19 mouse cellular contexts compared by ENCODE assay signal in the genomic region with DNA sequence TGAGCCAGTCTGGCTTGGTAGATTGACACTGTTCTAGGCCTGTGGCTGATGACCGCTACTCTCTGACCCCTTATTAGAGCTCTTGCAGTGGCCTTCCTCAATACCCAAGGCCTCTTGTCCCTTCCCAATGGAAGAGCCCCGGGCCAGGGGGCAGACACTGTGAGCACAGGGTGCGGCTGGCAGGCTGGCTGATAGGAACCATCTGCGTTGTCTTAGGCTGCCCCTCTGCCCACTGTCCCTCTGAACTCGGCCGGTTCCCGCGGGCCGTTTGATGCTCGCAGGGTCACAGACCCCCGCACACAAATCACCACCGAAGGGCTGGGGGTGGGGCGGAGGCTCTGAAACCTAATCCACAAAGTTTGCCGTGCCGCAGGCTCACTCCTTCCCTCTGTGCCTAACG. TPM values are rescaled to one million over a fixed set of nuclear protein-coding genes. Genes with fewer than 3 reads are reported as not detected.
DNase-seq lines count a peak whose midpoint lies in the region; ATAC-seq lines count a peak whose summit lies in the region.
"Had no signal": no experiment of that assay in that cellular context is flagged by ENCODE, and none has a peak within 500 bp of the region (broad histone marks: within the 10 kb centered on the region; RNA-seq: fewer than 3 reads in every experiment).

No protein-coding gene starts in this region.

- H3K27me3 ChIP-seq in forebrain, embryonic 11.5 days (ENCODE audit: control insufficient read depth, insufficient read depth, low read length): peaks cover 96% of the 10 kb centered on the region
- peaks cover 91% of the 10 kb centered on the region for H3K27me3 ChIP-seq in forebrain, embryonic 15.5 days
- H3K27me3 ChIP-seq in embryonic facial prominence, embryonic 13.5 days: peaks cover 97% of the 10 kb centered on the region

- no peaks in the 10 kb centered on the region for H3K9me3 ChIP-seq in forebrain, embryonic 11.5 days (ENCODE audit: control insufficient read depth, low read length)
- no peaks in the 10 kb centered on the region for H3K9me3 ChIP-seq in forebrain, embryonic 15.5 days
- H3K9me3 ChIP-seq in embryonic facial prominence, embryonic 13.5 days: no peaks in the 10 kb centered on the region

- WGBS in forebrain, embryonic 11.5 days: 1% methylated on average over 16 of the region's 16 CpGs
- WGBS in forebrain, embryonic 15.5 days: 2% methylated on average over 16 of the region's 16 CpGs
- 2% methylated on average over 16 of the region's 16 CpGs for WGBS in embryonic facial prominence, embryonic 13.5 days

- intact Hi-C loops in heart, postnatal 36 days (cut with DNase I): no loop called here

- H3K4me3 ChIP-seq in forebrain, embryonic 11.5 days (ENCODE audit: low read depth, low read length): no peak overlapping the region
- H3K4me3 ChIP-seq in forebrain, embryonic 15.5 days: no peak overlapping the region
- no peak overlapping the region for H3K4me3 ChIP-seq in embryonic facial prominence, embryonic 13.5 days
- H3K4me3 ChIP-seq: erythroblast, embryonic 14.5 days; heart, adult 2 months had no signal

- H3K36me3 ChIP-seq in forebrain, embryonic 11.5 days (ENCODE audit: control insufficient read depth, insufficient read depth, low read length): no peaks in the 10 kb centered on the region
- H3K36me3 ChIP-seq in forebrain, embryonic 15.5 days: no peaks in the 10 kb centered on the region
- no peaks in the 10 kb centered on the region for H3K36me3 ChIP-seq in embryonic facial prominence, embryonic 13.5 days

- no peak for ATAC-seq in forebrain, embryonic 11.5 days (replicated peaks; ENCODE audit: low FRiP score)
- no peak for ATAC-seq in forebrain, embryonic 15.5 days (replicated peaks)
- no peak for ATAC-seq in embryonic facial prominence, embryonic 13.5 days (ENCODE audit: insufficient number of reproducible peaks, insufficient read depth, low FRiP score, low TSS enrichment, low read depth)
- ATAC-seq: inflammation-experienced regulatory T-cells, adult 6 months had no signal

- peak; percentile 68 for DNase-seq in forebrain, embryonic 11.5 days (ENCODE audit: low spot score)
- DNase-seq in kidney, postnatal 4 days: peak; percentile 54 to 62
- DNase-seq in kidney, postnatal 10 days: no peak
- DNase-seq in neural tube, embryonic 10.5 days (ENCODE audit: extremely low spot score, low spot score): peak; percentile 73
- no peak for DNase-seq in heart, adult 9 months (ENCODE audit: low spot score in 2 of 2)
- no peak for DNase-seq in heart, postnatal 36 days
- DNase-seq: cerebellum, adult 9-11 months; gastrocnemius, postnatal 10 days; heart, adult 2 months; kidney, postnatal 36 days had no signal

- no peak overlapping the region for H3K4me2 ChIP-seq in forebrain, embryonic 11.5 days (ENCODE audit: low read depth, low read length, severe bottlenecking)
- no peak overlapping the region for H3K4me2 ChIP-seq in forebrain, embryonic 15.5 days (replicated peaks)
- 0 out of 2 replicates have a peak overlapping the region, but pooled peaks have one; percentile 11 for H3K4me2 ChIP-seq in embryonic facial prominence, embryonic 13.5 days

- H3K4me1 ChIP-seq in forebrain, embryonic 11.5 days (replicated peaks; ENCODE audit: control insufficient read depth, insufficient read depth, low read length): peaks cover 21% of the 10 kb centered on the region
- peaks cover 13% of the 10 kb centered on the region for H3K4me1 ChIP-seq in forebrain, embryonic 15.5 days
- H3K4me1 ChIP-seq in embryonic facial prominence, embryonic 13.5 days: peaks cover 70% of the 10 kb centered on the region

- no peak overlapping the region; the same call in 1 of the 2 replicates for H3K9ac ChIP-seq in forebrain, embryonic 11.5 days (ENCODE audit: low read length)
- no peak overlapping the region for H3K9ac ChIP-seq in forebrain, embryonic 15.5 days (replicated peaks)
- H3K9ac ChIP-seq in embryonic facial prominence, embryonic 13.5 days: no peak overlapping the region
- H3K9ac ChIP-seq: liver, embryonic 14.5 days had no signal

- H3K27ac ChIP-seq in forebrain, embryonic 11.5 days (ENCODE audit: low read depth, low read length): no peak overlapping the region
- no peak overlapping the region for H3K27ac ChIP-seq in forebrain, embryonic 15.5 days (replicated peaks)
- H3K27ac ChIP-seq in embryonic facial prominence, embryonic 13.5 days: no peak overlapping the region
- H3K27ac ChIP-seq: heart, adult 2 months; liver, embryonic 14.5 days had no signal

RNA-seq across cellular contexts. Expression of a gene that starts 11.5 kb away (rescaled TPM):
- polyA plus RNA-seq in forebrain, embryonic 11.5 days (2014; fragmentation: Nextera tagmentation; extraction: Ambion mirVana): 1.0 and 1.6 TPM in 2 replicates
- 0.06 and 0.13 TPM in 2 replicates for polyA plus RNA-seq in forebrain, embryonic 15.5 days (2015; fragmentation: Nextera tagmentation; extraction: Ambion mirVana)
- polyA plus RNA-seq in embryonic facial prominence, embryonic 13.5 days (2015; fragmentation: Nextera tagmentation; extraction: Ambion mirVana): 0.55 TPM in 2 replicates
- total RNA-seq in heart, postnatal 36 days (2021): under 1 TPM; 0.05 to 0.08 TPM
- total RNA-seq: megakaryocyte progenitor cell, adult 5-6 weeks; MEL had no signal
- polyA plus RNA-seq: erythroblast, embryonic 14.5 days; heart, embryonic 16.5 days; inflammation-experienced regulatory T-cells, adult 6 months; lung, embryonic 16.5 days had no signal

Comparison
In these comparisons a context has a peak if more than half of its experiments do, and no peak if none do; other contexts are left out.
1. DNase-seq: peak in forebrain, embryonic 11.5 days (single experiment), kidney, postnatal 4 days (2 of 2) and neural tube, embryonic 10.5 days (single experiment); none in kidney, postnatal 10 days (single experiment), heart, adult 9 months (0 of 2) and heart, postnatal 36 days (0 of 2).